Mouse (Mus musculus) lung, embryonic 15.5 days (tissue): ENCODE measurements around the gene Mageb1. TPM values are rescaled to one million over a fixed set of nuclear protein-coding genes. Genes with fewer than 3 reads are reported as not detected.
"Not testable (repeated sequence)": the region's sequence is repeated elsewhere in the genome, so short reads cannot be mapped to it uniquely, and the experiment has no call there.

ENCODE experiments used
- ATAC-seq: fragments of 200-750 bp; cut with Nextera tagmentation; 2 replicates; pipeline ENCODE4 v1.8.0; 2017; ENCODE audit warnings: moderate number of reproducible peaks, borderline replicate concordance; ENCODE audit not compliant: low FRiP score, low TSS enrichment; ENCODE audit errors: extremely low read depth
- H3K27ac ChIP-seq: fragments of 300-500 bp; sonication (generic); 2 replicates; pipeline ENCODE4 v1.5.1; 2015; ENCODE audit warnings: moderate library complexity, mild to moderate bottlenecking, inconsistent platforms
- H3K27me3 ChIP-seq: fragments of 300-500 bp; sonication (generic); 2 replicates; pipeline ENCODE4 v1.6.1; 2015; ENCODE audit warnings: inconsistent platforms
- H3K36me3 ChIP-seq: fragments of 300-500 bp; sonication (generic); 2 replicates; pipeline ENCODE4 v1.6.1; 2015; ENCODE audit warnings: inconsistent platforms
- H3K4me1 ChIP-seq: fragments of 300-500 bp; sonication (generic); 2 replicates; pipeline ENCODE4 v1.6.1; 2015; ENCODE audit warnings: inconsistent platforms
- H3K4me2 ChIP-seq: fragments of 300-500 bp; sonication (generic); 2 replicates; pipeline ENCODE4 v1.6.1; 2015; ENCODE audit warnings: inconsistent platforms, mild to moderate bottlenecking, moderate library complexity
- H3K4me3 ChIP-seq: fragments of 300-500 bp; sonication (generic); 2 replicates; pipeline ENCODE4 v1.5.1; 2015; ENCODE audit warnings: mild to moderate bottlenecking, inconsistent platforms
- H3K9ac ChIP-seq: fragments of 300-500 bp; sonication (generic); 2 replicates; pipeline ENCODE4 v1.6.1; 2015; ENCODE audit warnings: inconsistent platforms
- H3K9me3 ChIP-seq: fragments of 300-500 bp; sonication (generic); 2 replicates; pipeline ENCODE4 v1.6.1; 2016; ENCODE audit warnings: inconsistent platforms
- WGBS: fragments of 180-500 bp; shearing (Covaris S2); methylation state at CpG from one replicate; pipeline ENCODE4 v1.1.7; 2015; 5-methylcytosine and 5-hydroxymethylcytosine counted together
- polyA plus RNA-seq: library from polyadenylated mRNA; unstranded; fragments of >200 nt; fragmentation: Nextera tagmentation; extraction: Ambion mirVana; gene quantifications from 2 replicates; pipeline ENCODE4 v1.2.1, GENCODE M21; 2015

Gene Mageb1
- polyA plus RNA-seq: not detected in 2 replicates

GRCm38 (mm10) chrX:92016233-92016632, at the start of gene Mageb1:
Gene Mageb1, minus strand, starts transcription at chrX:92016333.
- ATAC-seq, H3K4me1 ChIP-seq, H3K4me3 ChIP-seq, H3K36me3 ChIP-seq, H3K9me3 ChIP-seq, H3K4me2 ChIP-seq, H3K27me3 ChIP-seq, H3K27ac ChIP-seq, H3K9ac ChIP-seq: not testable (repeated sequence)
- WGBS: 29% methylated on average over 1 of the region's 1 CpGs

Other genes starting within 250 kb of the Mageb1 start
- gene Mageb5, start 233.3 kb downstream of the Mageb1 start, polyA plus RNA-seq: not detected in 2 replicates